Mouse (Mus musculus) heart, postnatal 10 days (tissue): ENCODE results near the gene Tor1b. TPM values are rescaled to one million over a fixed set of nuclear protein-coding genes. Genes with fewer than 3 reads are reported as not detected.
"Not testable (repeated sequence)": the region's sequence is repeated elsewhere in the genome, so short reads cannot be mapped to it uniquely, and the experiment has no call there.

ENCODE experiments used
- DNase-seq, 2 experiments: peaks; one replicate each; pipeline ENCODE4 v3.0.0; 2021
- intact Hi-C: fragments of 180-260 bp; cut with DNase I; formaldehyde crosslinking; loops from one replicate; pipeline ENCODE4 v1.15.1; 2025
- total RNA-seq, 2 experiments: library from RNA; stranded (reverse); gene quantifications; 2 replicates each; pipeline ENCODE4 v1.2.3; 2021

Gene Tor1b
- 10 to 100 TPM; 29.3 to 34.0 TPM for total RNA-seq

DNA sequence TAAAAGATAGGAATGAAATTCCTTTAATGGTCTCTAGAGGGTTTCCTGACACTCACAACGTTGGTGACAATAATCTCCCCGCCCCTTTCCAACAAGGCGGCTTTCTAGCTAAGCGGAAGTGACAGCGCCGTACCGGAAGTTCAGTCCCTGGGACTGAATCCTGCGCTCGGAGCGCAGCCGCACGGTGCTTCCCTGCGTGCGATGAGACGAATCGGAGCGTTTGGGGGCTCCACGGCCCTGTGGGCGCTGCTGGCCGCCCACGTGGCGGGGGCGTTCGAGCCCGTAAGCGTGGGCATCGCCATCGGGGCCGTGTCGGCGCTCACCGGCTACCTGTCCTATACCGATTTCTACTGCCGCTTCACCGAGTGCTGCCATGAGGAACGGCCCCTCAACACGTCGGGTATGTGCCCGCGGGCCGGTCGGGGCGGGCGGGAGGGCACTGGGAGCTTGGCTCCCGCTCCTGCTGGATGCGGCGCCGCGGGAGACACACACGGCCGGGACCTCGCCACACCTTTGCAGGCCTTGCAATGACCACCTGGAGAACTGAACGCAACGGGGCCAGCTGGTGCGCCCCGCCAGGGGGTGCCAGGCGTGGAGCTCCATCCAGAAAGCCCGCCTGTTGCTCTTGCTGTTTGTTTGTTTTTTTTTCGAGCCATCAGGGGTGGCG, at the start of gene Tor1b:
TSS of gene Tor1b (plus strand) at position 136 of the 667 bp plus-strand sequence.
- intact Hi-C loops = loop anchor here (2.0 kb wide), 1 partner anchor 28 kb away; no protein-coding TSS in a partner anchor
- peak; percentile 87 to 91 for DNase-seq

GRCm38 (mm10) chr2:30904231-30904630, 48.5 kb upstream of the Tor1b start:
- intact Hi-C loops = no loop called here
- no peak for DNase-seq

DNA sequence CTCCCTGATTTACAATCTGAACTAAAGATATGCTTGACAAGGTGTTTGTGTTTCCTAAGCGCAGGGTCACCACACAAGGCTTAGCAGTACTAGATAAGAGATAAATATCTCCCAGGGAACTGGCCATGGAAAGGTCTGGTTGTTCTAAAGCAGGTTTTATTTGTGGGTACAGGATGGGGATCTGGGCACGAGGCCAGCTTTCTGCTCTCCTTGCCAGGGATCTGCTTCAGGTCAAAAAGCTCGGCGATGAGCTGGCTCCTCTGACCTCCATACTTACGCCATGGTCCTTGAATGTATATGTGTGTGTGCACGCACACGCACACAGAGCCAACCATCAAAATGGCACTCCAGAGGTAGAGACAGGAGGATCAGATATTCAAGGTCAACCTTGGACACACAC, 47.8 kb upstream of the Tor1b start:
- intact Hi-C loops = no loop called here
- DNase-seq = no peak

DNA sequence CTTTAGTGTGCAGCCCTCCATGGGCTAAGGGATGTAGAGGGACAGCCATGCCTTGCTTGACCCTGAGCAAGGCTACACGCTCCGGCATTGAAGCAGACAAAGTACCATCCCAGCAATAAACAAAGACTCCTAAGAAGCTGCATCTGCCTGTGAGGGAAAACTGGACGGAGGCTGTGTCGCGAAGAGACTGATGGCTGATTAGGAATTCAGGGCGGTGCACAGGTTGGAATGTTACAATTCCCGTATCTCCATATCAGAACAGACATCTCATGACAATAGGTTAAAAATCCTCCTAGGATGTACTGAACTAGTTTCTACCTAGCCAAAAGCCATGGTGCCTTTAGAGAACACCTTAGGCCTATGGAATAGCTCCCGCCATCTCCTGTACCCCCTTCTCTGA, 46.9 kb upstream of the Tor1b start:
- intact Hi-C loops = no loop called here
- DNase-seq = no peak

DNA sequence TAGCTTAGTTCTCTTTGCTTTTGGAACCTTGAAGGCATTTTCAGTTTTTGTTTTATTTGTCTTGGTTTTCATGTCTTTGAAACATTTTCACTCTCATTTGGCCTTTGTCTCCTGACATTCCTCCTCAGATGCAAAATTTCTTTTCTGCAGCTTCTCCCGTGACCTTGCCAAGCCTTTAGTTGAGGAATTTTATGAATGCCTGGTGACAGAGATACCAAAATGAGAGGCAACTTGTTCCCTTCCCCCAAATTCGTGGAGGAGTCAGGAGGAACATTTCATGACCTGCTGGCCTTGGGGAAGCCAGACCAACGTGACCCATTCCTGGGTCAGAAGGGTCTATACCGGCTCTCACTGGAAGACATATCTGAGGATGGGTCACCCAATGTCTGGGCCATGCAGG, 46.1 kb upstream of the Tor1b start:
- DNase-seq = no peak

DNA sequence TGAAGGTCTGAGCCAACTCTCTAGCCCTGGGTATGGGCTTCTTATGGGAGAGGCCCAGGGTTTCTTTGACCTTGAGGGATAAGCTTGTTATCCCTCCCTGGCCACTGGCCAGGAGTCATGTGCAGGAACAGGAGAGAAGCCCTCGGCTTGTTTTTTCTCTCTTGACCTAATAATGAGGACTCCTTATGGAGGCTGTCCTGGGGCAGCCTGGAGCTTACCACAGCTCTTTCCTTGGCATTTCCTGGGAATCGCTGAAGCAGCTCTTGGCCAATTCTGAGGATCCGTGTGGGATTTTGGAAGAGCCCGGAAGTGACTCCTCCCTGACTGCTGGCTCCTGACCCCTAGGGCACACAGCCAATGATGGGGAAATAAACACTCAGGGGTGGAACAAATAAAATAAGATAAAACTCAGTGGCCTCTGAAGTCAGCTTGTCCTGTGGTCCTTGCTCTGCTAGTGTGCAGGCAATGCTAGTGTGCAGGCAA, 40.4 kb upstream of the Tor1b start:
- intact Hi-C loops = no loop called here
- peak; percentile 59 to 76 for DNase-seq

More for the DNA sequence above, 46.1 kb upstream of the Tor1b start:
- intact Hi-C loops = no loop called here

- DNase-seq = no peak
- intact Hi-C loops = no loop called here
Observed at GRCm38 (mm10) chr2:30913022-30913421, 39.7 kb upstream of the Tor1b start.

DNA sequence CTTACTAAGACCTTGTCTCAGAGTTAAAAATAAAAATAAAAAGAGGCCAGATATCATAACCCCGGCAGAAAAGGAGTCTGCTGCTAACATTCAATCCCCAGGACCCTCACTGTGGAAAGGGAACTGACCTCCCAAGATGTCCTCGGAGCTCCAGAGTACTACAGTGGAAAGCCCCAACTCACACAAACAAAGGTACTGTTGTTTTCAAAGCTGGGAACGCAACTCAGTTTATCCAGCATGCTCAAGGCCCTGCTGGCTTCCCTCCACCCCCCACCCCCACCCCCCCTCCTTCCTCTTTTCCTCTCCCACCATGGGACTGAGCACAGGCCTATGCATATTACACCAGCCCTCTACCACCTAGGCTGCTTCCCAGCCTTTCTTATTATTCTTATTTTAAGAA, 37.9 kb upstream of the Tor1b start:
- intact Hi-C loops = no loop called here
- no peak for DNase-seq

- intact Hi-C loops = no loop called here
- no peak for DNase-seq
Observed at GRCm38 (mm10) chr2:30915376-30915775, 37.4 kb upstream of the Tor1b start.

DNA sequence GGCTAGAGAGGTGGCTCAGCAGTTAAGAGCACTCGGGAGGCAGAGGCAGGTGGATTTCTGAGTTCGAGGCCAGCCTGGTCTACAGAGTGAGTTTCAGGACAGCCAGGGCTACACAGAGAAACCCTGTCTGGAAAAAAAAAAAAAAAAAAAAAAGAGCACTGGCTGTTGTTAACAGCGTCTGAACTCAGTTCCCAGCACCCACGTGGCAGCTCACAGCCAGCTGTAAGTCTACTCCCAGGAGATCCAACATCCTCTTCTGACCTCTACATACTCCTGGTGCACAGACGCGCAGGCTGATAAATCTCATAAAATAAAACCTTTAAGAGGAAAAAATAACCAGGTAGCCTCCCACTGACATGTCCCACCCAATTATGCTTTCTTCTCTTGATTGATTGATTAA, 36.8 kb upstream of the Tor1b start:
- DNase-seq, intact Hi-C loops: not testable (repeated sequence)

DNA sequence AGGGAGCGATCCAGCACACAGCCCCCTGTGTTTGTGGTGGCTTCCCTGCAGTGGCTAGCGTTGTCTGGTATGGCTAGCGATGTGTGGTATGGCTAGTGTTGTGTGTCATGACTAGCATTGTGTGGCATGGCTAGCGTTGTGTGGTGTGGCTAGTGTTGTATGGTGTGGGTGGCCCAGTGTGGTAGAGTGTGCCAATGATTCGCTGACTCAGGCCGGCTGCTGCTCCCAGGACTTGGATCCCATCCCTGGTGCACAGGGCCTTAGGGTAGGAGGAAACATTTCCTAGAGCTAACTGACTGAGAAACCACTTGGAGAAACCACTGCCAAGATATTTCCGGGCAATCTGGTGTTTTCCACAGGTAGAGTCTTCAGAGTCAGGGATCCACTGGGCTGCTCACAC, 35.1 kb upstream of the Tor1b start:
- DNase-seq = no peak
- intact Hi-C loops = no loop called here

DNA sequence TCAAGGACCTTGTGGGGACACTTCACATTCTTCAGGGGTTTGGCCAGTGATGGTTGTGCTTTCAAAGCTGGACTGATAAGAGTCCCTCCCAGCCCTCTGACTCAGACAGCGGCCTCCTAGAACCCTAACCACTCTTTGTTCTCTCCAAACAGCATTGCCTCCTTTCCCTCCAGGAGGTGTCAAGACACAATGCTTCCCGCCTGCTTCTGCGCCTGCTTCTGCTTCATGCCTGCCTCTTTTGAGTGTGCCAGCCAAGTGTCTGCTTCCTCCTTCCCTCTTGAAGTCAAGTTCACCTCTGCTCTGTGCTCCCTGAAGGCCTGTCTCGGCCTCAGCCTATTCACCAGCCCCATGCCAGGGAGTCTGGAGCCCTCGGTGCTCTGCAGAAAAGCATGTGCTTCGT, 34.6 kb upstream of the Tor1b start:
- intact Hi-C loops = no loop called here
- no peak for DNase-seq

- DNase-seq = peak in 1 of 2 experiments; percentile 36
- intact Hi-C loops = no loop called here
Observed at GRCm38 (mm10) chr2:30918780-30919329, 33.9 kb upstream of the Tor1b start.

- intact Hi-C loops = no loop called here
- no peak for DNase-seq
Observed at GRCm38 (mm10) chr2:30920216-30920615, 32.5 kb upstream of the Tor1b start.

GRCm38 (mm10) chr2:30923099-30923498, 29.7 kb upstream of the Tor1b start:
- intact Hi-C loops = no loop called here
- no peak for DNase-seq

- DNase-seq = no peak
- intact Hi-C loops = no loop called here
Observed at GRCm38 (mm10) chr2:30925181-30925580, 27.6 kb upstream of the Tor1b start.

GRCm38 (mm10) chr2:30926381-30926780, 26.4 kb upstream of the Tor1b start:
- intact Hi-C loops = no loop called here
- no peak for DNase-seq

- intact Hi-C loops = no loop called here
- DNase-seq = peak in 1 of 2 experiments; percentile 36
Observed at GRCm38 (mm10) chr2:30927151-30927781, 25.5 kb upstream of the Tor1b start.

DNA sequence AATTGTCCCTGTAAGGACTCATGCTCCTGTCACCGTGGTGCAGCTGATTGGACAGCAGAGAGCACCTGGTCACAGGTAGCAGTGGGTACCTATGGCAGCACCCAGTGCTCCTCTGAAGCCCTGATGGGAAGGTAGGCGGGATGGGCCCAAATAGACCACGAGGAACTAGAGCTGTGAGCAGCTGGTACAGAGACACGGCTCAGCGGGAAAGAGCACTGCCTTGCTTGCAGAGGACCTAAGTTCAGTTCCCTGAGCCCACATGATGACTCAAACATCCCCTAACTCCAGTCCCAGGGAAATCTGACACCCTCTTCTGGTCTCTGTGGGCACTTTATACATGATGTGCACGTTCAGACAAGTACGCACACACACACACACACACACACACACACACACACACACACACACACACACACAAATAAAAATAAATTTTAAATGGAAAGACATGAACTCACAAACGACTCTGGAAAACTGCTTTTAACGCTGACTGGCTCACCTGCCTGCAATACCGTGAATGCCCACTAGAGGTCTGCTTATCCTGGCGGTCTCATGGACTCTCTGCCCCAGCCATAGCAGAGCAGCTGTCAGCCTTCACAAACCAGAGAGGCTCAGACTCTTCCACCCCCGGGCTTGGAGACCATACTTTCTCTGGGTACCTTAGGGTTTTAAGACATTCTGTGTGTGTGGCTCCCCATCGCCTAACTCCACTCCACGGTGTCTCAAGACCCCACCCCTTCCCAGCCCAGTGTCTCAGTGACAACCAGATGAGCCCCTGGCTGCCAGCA, 24.7 kb upstream of the Tor1b start:
- intact Hi-C loops = no loop called here
- peak; percentile 83 to 92 for DNase-seq

- DNase-seq = no peak
- intact Hi-C loops = no loop called here
Observed at GRCm38 (mm10) chr2:30928893-30929482, 23.8 kb upstream of the Tor1b start.
